Mouse (Mus musculus) bone marrow macrophage, adult 2 months (primary cell): ENCODE results near the gene Lrrc25.

ENCODE experiments used
- CTCF ChIP-seq: IDR thresholded peaks from 2 replicates; pipeline ENCODE4 v1.5.1; 2012; ENCODE audit warnings: low read depth, mild to moderate bottlenecking, low read length, moderate library complexity
- POLR2A ChIP-seq: IDR thresholded peaks from 2 replicates; pipeline ENCODE4 v1.6.1; 2012; ENCODE audit warnings: mild to moderate bottlenecking, low read depth, low read length, borderline replicate concordance

DNA sequence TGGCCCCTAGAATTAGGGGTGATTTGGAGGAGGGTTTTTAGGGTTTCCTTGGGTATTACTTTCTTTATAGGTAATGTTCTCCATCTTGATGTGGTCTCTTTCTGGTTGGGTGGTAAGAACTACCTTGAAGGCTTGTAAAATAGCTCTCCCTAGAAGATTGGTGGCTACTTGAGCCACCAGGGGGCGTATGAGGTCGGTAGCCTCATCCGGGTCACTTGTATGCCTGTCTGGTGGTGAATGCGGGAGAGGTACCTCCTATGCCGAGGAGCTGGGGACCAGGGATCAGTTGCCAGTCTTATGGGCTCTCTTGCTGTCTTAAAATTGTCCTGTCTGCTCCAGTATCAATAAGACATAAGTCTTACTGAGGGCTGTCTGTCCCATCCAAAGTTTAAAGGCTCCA, 9.1 kb downstream of the Lrrc25 start:
- no peak for TF ChIP-seq POLR2A
- no peak for TF ChIP-seq CTCF
